ENCODE assay signal across 18 mouse cellular contexts in genomic region chr10:70142623-70143022, GRCm38 (mm10). TPM values are rescaled to one million over a fixed set of nuclear protein-coding genes. Genes with fewer than 3 reads are reported as not detected.
DNase-seq lines count a peak whose midpoint lies in the region; TF ChIP-seq lines count a peak whose summit lies in the region.
"Had no signal": no experiment of that assay in that cellular context is flagged by ENCODE, and none has a peak within 500 bp of the region (broad histone marks: within the 10 kb centered on the region; RNA-seq: fewer than 3 reads in every experiment).

No protein-coding gene starts in this region.

- no peak overlapping the region for H3K4me3 ChIP-seq in layer of hippocampus, adult 2 months
- H3K4me3 ChIP-seq: embryonic facial prominence, embryonic 12.5 days; forebrain, embryonic 15.5 days; heart, adult 2 months; heart, embryonic 15.5 days; hindbrain, embryonic 15.5 days had no signal

- intact Hi-C loops in left cerebral cortex, postnatal 36 days (cut with DNase I) = no loop called here

- DNase-seq in layer of hippocampus, adult 2 months (ENCODE audit: low spot score in 2 of 2) = peak; percentile 46 to 56
- DNase-seq in layer of hippocampus, postnatal 10 days (ENCODE audit: low spot score in 2 of 2) = no peak
- peak; percentile 36 to 54 for DNase-seq in left cerebral cortex, postnatal 36 days (ENCODE audit: low spot score in 2 of 2)
- no peak for DNase-seq in left cerebral cortex, adult 11 months (ENCODE audit: low spot score)
- peak; percentile 68 for DNase-seq in brain, adult 2 months (ENCODE audit: low read depth, low spot score)
- peak; percentile 22 to 36 for DNase-seq in right cerebral cortex, postnatal 36 days (ENCODE audit: low spot score in 2 of 2)
- no peak for DNase-seq in adrenal gland, adult 8-10 months
- DNase-seq: adrenal gland, postnatal 10 days; cerebellum, adult 11-12 months; cerebellum, adult 9-10 months; cerebellum, postnatal 25 days; gastrocnemius, postnatal 14 days; heart, adult 2 months; heart, postnatal 14 days had no signal

- no peak for TF ChIP-seq CTCF in layer of hippocampus, adult 2 months (conservative IDR thresholded peaks at IDR 0.05)

- peak overlapping the region; percentile 62; the same call in 1 of the 2 replicates for H3K27ac ChIP-seq in layer of hippocampus, adult 2 months
- H3K27ac ChIP-seq: embryonic facial prominence, embryonic 12.5 days; heart, adult 2 months; heart, embryonic 15.5 days; hindbrain, embryonic 15.5 days had no signal

RNA-seq across cellular contexts. Expression of gene Ccdc6, which starts 45.7 kb away (rescaled TPM):
- 10 to 100 TPM; 60.5 to 65.6 TPM for total RNA-seq in layer of hippocampus, adult 2 months (2021)
- total RNA-seq in layer of hippocampus, postnatal 10 days (2021) = 10 to 100 TPM; 68.3 to 73.0 TPM
- total RNA-seq in left cerebral cortex, postnatal 36 days (2021) = 10 to 100 TPM; 43.4 to 58.7 TPM
- 10 to 100 TPM; 49.7 to 63.4 (median 59.8) TPM for total RNA-seq in adrenal gland, adult 8-10 months (2022)

Comparison
In these comparisons a context has a peak if more than half of its experiments do, and no peak if none do; other contexts are left out.
1. DNase-seq: peak in layer of hippocampus, adult 2 months (2 of 2), left cerebral cortex, postnatal 36 days (2 of 2), brain, adult 2 months (single experiment) and right cerebral cortex, postnatal 36 days (2 of 2); none in layer of hippocampus, postnatal 10 days (0 of 2), left cerebral cortex, adult 11 months (single experiment) and adrenal gland, adult 8-10 months (single experiment).